Mouse (Mus musculus): Measurements from ENCODE around the gene Siglece. TPM values are rescaled to one million over a fixed set of nuclear protein-coding genes. Genes with fewer than 3 reads are reported as not detected.
"Not testable (repeated sequence)": the region's sequence is repeated elsewhere in the genome, so short reads cannot be mapped to it uniquely, and the experiment has no call there.

Gene Siglece
- polyA plus RNA-seq, 1 experiment from 2014 or later, result 0.37 TPM

DNA sequence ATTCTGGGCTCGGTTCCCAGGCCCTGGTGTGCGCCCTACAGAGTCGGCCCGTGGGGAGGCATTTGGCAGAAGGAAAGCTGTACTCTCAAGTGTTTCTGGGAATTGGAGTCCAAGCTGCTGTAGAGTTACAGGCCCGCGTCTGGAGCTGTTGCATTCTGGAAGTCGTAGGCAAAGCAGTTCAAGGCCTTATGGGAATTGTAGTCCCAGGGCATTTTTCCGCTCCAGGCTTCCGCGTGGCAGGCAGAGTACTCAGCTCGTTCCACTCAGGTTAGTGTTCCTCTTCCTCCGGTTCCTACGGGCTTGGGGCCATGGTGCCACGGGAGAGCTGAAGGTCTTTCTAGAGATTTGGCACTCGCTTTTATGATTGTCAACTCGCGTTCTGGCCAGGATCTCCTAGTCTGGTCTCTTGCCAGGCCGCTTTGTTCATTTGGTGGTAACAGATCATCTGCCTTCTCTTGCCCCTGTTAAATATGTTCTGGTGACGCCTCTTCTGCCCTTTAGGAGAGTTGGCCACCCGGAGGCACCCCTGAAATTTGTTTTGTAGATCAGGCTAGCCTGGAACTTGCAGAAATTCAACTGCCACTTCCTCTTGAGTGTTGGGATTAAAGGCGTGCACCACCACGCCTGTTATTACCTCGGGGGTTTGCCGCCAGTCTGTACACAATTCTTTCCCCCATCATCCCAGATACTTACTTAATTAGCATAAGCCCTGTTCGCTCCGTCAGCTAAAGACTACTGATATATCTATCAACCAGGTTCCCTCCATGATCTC, 12.0 kb upstream of the Siglece start, which contains the start of gene Ctu1:
Gene Ctu1, plus strand, starts transcription at position 208 of the 772 bp plus-strand sequence.
- no peaks in the 10 kb centered on the region for H3K27me3 ChIP-seq (ENCODE audit: control insufficient read depth, insufficient read depth, low read length)
- under 1% methylated on average over 26 of the region's 26 CpGs for WGBS (ENCODE audit: insufficient replicate concordance)
- peaks cover 16% of the 10 kb centered on the region for H3K36me3 ChIP-seq (ENCODE audit: control insufficient read depth, insufficient read depth, low read length)
- no peak within 1 kb of the TSS for H3K27ac ChIP-seq (ENCODE audit: low read depth, low read length)
- H3K9ac ChIP-seq (ENCODE audit: low read depth, low read length), result peak within 1 kb of the TSS; percentile 72
- no peaks in the 10 kb centered on the region for H3K9me3 ChIP-seq (replicated peaks; ENCODE audit: control insufficient read depth, low read length)
- H3K4me2 ChIP-seq, result peak within 1 kb of the TSS; percentile 85
- ATAC-seq (replicated peaks; ENCODE audit: insufficient number of reproducible peaks, low FRiP score, low TSS enrichment), result peak; percentile 86
- peak within 1 kb of the TSS; percentile 59 for H3K4me3 ChIP-seq (ENCODE audit: low read depth, low read length)
- H3K4me1 ChIP-seq (ENCODE audit: control insufficient read depth, insufficient read depth, low read length), result peaks cover 6% of the 10 kb centered on the region

DNA sequence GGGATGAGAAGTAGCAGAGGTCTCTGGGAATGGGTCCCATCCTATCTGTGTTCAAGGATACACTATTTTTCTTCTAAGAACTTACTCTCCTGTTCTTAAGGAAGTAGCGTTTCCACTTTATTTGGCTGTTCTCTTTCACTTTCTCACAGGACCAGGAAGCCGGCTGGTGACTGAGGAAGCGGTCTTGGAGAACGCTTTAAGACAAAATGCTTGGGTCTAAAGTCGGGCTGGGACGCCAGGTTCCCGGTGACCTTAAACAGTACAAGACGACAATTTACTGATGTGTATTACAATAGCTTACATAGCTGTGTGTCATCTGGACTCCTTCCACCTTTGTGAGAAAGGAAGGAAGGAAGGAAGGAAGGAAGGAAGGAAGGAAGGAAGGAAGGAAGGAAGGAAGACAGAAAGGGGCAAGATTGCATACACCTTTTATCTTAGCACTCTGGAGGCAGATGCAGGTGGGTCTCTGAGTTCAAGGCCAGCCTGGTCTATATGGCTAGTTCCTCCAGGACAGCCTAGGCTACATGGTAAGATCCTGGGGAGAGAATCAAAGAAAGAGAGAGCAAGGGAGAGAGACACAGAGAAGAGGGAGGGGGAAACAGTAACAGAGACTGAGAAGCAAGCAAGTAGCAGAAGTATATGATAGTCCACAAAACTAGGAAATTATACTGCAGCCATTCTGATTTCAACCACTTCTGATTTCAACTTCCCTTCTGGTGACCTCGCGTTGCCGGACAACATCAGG, 11.3 kb upstream of the Siglece start:
- H3K27ac ChIP-seq (ENCODE audit: low read depth, low read length), result no peak overlapping the region
- peak overlapping the region; percentile 66 for H3K9ac ChIP-seq (ENCODE audit: low read depth, low read length)
- peak; percentile 8; the same call in 1 of the 2 replicates for ATAC-seq (replicated peaks; ENCODE audit: insufficient number of reproducible peaks, low FRiP score, low TSS enrichment)
- H3K27me3 ChIP-seq (ENCODE audit: control insufficient read depth, insufficient read depth, low read length), result no peaks in the 10 kb centered on the region
- H3K4me3 ChIP-seq (ENCODE audit: low read depth, low read length), result peak overlapping the region; percentile 59
- H3K4me2 ChIP-seq, result peak overlapping the region; percentile 85
- H3K9me3 ChIP-seq (replicated peaks; ENCODE audit: control insufficient read depth, low read length), result no peaks in the 10 kb centered on the region
- H3K36me3 ChIP-seq (ENCODE audit: control insufficient read depth, insufficient read depth, low read length), result peaks cover 9% of the 10 kb centered on the region
- peaks cover 6% of the 10 kb centered on the region for H3K4me1 ChIP-seq (ENCODE audit: control insufficient read depth, insufficient read depth, low read length)
- WGBS (ENCODE audit: insufficient replicate concordance), result 66% methylated on average over 11 of the region's 11 CpGs

DNA sequence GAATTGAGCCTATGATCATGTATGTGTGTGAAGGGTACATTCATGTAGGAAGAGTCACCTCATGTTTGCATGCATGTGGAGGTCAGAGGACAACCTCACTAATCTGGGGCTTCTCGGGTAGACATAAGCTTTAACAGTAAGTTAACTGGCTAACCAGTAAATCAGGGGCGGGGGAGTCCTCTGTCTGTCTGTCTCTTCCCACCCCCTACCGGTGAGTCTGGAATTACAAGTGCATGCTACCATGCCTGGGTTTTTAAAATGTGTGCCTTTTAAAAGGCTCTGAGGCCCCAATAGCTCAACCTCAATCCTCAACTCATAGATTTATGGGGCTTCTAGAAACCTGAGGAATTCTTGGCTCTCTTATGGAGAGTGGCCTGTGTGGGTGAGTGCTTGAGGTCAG, 8.6 kb upstream of the Siglece start:
- H3K27me3 ChIP-seq (ENCODE audit: control insufficient read depth, insufficient read depth, low read length), result no peaks in the 10 kb centered on the region
- no peak overlapping the region for H3K27ac ChIP-seq (ENCODE audit: low read depth, low read length)
- no peak overlapping the region for H3K4me3 ChIP-seq (ENCODE audit: low read depth, low read length)
- H3K4me2 ChIP-seq, result no peak overlapping the region
- ATAC-seq (replicated peaks; ENCODE audit: insufficient number of reproducible peaks, low FRiP score, low TSS enrichment), result no peak
- no peaks in the 10 kb centered on the region for H3K9me3 ChIP-seq (replicated peaks; ENCODE audit: control insufficient read depth, low read length)
- H3K36me3 ChIP-seq (ENCODE audit: control insufficient read depth, insufficient read depth, low read length), result no peaks in the 10 kb centered on the region
- H3K4me1 ChIP-seq (ENCODE audit: control insufficient read depth, insufficient read depth, low read length), result peaks cover 6% of the 10 kb centered on the region
- H3K9ac ChIP-seq (ENCODE audit: low read depth, low read length), result no peak overlapping the region
- 22% methylated on average over 3 of the region's 3 CpGs for WGBS (ENCODE audit: insufficient replicate concordance)

DNA sequence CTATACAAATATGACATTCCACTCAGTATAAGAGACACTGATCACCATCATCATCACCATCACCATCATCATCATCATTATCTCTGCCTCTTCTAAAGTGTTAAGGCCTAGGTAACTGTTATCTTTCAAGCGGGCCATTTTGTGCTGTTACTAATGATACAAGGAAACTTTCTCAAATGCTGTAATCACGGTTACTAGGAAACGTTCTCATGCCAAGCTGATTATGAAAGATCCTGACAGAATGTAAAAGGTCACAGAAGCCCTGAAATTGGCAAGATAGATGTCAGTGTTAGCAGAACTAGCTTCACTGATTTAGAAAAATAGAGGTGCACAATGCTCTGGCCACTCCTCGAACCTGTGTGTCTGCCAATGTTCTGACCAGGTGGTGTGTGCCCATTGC, 7.3 kb upstream of the Siglece start:
- H3K9ac ChIP-seq (ENCODE audit: low read depth, low read length); H3K4me1 ChIP-seq (ENCODE audit: control insufficient read depth, insufficient read depth, low read length); ATAC-seq (replicated peaks; ENCODE audit: insufficient number of reproducible peaks, low FRiP score, low TSS enrichment); H3K27me3 ChIP-seq (ENCODE audit: control insufficient read depth, insufficient read depth, low read length); H3K36me3 ChIP-seq (ENCODE audit: control insufficient read depth, insufficient read depth, low read length); H3K9me3 ChIP-seq (replicated peaks; ENCODE audit: control insufficient read depth, low read length); H3K27ac ChIP-seq (ENCODE audit: low read depth, low read length); H3K4me3 ChIP-seq (ENCODE audit: low read depth, low read length); H3K4me2 ChIP-seq: not testable (repeated sequence)
- 80% methylated on average over 4 of the region's 4 CpGs for WGBS (ENCODE audit: insufficient replicate concordance)

DNA sequence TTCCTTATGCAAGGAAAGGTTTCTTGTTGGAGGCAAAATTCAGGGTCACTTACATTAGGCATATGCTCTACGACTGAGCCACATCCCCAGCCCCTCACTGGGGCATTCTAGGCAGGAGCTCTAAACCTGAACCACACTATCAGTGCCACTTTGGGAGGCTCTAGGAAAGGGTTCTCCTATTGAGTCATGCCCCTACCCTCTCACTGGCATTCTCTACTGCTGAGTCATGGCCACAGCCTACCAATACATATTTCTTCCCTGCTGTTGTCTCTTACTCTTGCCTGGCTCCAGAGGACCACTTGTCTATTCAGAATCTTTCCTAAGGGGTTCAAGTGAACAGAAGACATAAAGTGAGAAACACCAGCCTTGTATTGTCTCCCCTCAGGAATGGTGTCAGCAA, 2.8 kb upstream of the Siglece start:
- no peak for ATAC-seq (replicated peaks; ENCODE audit: insufficient number of reproducible peaks, low FRiP score, low TSS enrichment)
- Histone ChIP-seq H3K4me3 (ENCODE audit: low read depth, low read length) (no peak overlapping the region), H3K4me2 (no peak overlapping the region), H3K9me3 (replicated peaks; ENCODE audit: control insufficient read depth, low read length) (no peaks in the 10 kb centered on the region), H3K36me3 (ENCODE audit: control insufficient read depth, insufficient read depth, low read length) (no peaks in the 10 kb centered on the region), H3K9ac (ENCODE audit: low read depth, low read length) (no peak overlapping the region), H3K27ac (ENCODE audit: low read depth, low read length) (no peak overlapping the region), H3K27me3 (ENCODE audit: control insufficient read depth, insufficient read depth, low read length) (no peaks in the 10 kb centered on the region), H3K4me1 (ENCODE audit: control insufficient read depth, insufficient read depth, low read length) (no peaks in the 10 kb centered on the region)
- WGBS (ENCODE audit: insufficient replicate concordance), result 77% methylated on average over 1 of the region's 1 CpGs

DNA sequence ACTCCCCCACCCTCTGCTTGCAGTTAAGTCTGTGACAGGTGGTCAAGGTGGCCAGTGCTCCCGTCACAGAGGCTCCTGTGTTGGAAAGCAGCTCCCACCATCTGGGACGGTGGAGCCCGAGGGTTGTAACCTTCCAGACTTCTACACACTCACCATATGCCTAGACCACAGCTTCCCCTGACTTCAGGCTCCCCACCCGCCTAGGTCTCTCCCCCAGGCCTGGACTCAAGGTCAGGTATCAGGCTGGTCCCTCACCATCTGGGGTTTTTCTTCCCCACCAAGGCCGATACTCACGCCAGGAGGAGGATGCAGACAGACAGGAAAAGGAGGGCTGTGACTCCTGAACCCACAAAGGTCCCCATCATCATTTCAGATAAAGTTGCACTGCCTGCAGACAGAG, 3.7 kb downstream of the Siglece start:
- Histone ChIP-seq H3K4me2 (no peak overlapping the region), H3K27ac (ENCODE audit: low read depth, low read length) (no peak overlapping the region), H3K9ac (ENCODE audit: low read depth, low read length) (no peak overlapping the region), H3K36me3 (ENCODE audit: control insufficient read depth, insufficient read depth, low read length) (no peaks in the 10 kb centered on the region), H3K27me3 (ENCODE audit: control insufficient read depth, insufficient read depth, low read length) (no peaks in the 10 kb centered on the region), H3K4me3 (ENCODE audit: low read depth, low read length) (no peak overlapping the region), H3K4me1 (ENCODE audit: control insufficient read depth, insufficient read depth, low read length) (no peaks in the 10 kb centered on the region), H3K9me3 (replicated peaks; ENCODE audit: control insufficient read depth, low read length) (no peaks in the 10 kb centered on the region)
- WGBS (ENCODE audit: insufficient replicate concordance), result 55% methylated on average over 6 of the region's 6 CpGs
- no peak for ATAC-seq (replicated peaks; ENCODE audit: insufficient number of reproducible peaks, low FRiP score, low TSS enrichment)

DNA sequence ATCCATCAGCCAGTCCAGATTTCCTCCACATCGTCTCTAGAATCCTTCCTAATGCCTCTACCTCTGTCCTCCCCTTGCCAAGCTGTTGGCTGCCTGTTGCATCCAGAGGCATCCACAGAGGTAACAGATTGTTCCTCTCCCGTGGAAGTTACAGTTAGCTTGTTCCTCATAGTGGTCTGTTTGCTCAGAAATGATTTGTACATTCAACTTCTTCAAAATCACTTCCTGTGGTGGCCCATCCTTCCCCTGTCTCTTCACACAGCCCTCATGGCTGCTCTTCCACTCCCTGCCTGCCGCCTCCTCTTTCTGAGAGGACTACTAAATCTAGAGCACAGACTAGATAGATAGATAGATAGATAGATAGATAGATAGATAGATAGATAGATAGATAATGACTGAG, 5.4 kb downstream of the Siglece start:
- no peak for ATAC-seq (replicated peaks; ENCODE audit: insufficient number of reproducible peaks, low FRiP score, low TSS enrichment)
- H3K4me2 ChIP-seq, result no peak overlapping the region
- 67% methylated on average over 3 of the region's 3 CpGs for WGBS (ENCODE audit: insufficient replicate concordance)
- H3K36me3 ChIP-seq (ENCODE audit: control insufficient read depth, insufficient read depth, low read length), result no peaks in the 10 kb centered on the region
- H3K27ac ChIP-seq (ENCODE audit: low read depth, low read length), result no peak overlapping the region
- H3K27me3 ChIP-seq (ENCODE audit: control insufficient read depth, insufficient read depth, low read length), result no peaks in the 10 kb centered on the region
- H3K9me3 ChIP-seq (replicated peaks; ENCODE audit: control insufficient read depth, low read length), result no peaks in the 10 kb centered on the region
- H3K4me1 ChIP-seq (ENCODE audit: control insufficient read depth, insufficient read depth, low read length), result no peaks in the 10 kb centered on the region
- H3K9ac ChIP-seq (ENCODE audit: low read depth, low read length), result no peak overlapping the region
- no peak overlapping the region for H3K4me3 ChIP-seq (ENCODE audit: low read depth, low read length)

DNA sequence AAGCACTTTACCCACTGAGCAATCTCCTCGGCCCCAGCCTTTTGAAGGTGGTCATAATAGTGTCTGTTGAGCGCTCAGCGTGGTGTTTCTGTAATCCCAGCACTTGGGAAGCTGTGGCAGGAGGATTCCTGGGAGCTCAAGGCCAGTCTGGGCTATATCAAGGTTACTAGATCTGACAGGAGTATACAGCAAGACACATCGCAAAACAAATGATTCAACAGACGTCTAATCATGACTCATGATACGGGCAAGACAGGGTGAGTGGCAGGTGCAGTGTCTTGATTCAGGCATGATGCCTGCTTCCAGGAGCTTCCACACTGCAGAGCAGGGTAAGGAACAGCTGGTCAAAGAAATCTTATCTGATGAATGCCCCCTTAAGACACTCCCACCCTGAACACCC, 7.3 kb downstream of the Siglece start:
- Histone ChIP-seq H3K4me3 (ENCODE audit: low read depth, low read length) (no peak overlapping the region), H3K4me2 (no peak overlapping the region), H3K4me1 (ENCODE audit: control insufficient read depth, insufficient read depth, low read length) (no peaks in the 10 kb centered on the region), H3K27ac (ENCODE audit: low read depth, low read length) (no peak overlapping the region), H3K9ac (ENCODE audit: low read depth, low read length) (no peak overlapping the region), H3K27me3 (ENCODE audit: control insufficient read depth, insufficient read depth, low read length) (no peaks in the 10 kb centered on the region), H3K36me3 (ENCODE audit: control insufficient read depth, insufficient read depth, low read length) (no peaks in the 10 kb centered on the region), H3K9me3 (replicated peaks; ENCODE audit: control insufficient read depth, low read length) (no peaks in the 10 kb centered on the region)
- WGBS (ENCODE audit: insufficient replicate concordance), result 75% methylated on average over 6 of the region's 6 CpGs
- no peak for ATAC-seq (replicated peaks; ENCODE audit: insufficient number of reproducible peaks, low FRiP score, low TSS enrichment)

Data from heart, embryonic 11.5 days (tissue).